Mouse (Mus musculus) liver, embryonic 14.5 days (tissue): Measurements from ENCODE around the gene Kcnc3.

Source experiments
- CTCF ChIP-seq: IDR thresholded peaks from 2 replicates; pipeline ENCODE4 v1.5.1; 2016; ENCODE audit warnings: antibody characterized with exemption, low read depth, control low read depth
- EP300 ChIP-seq: IDR thresholded peaks from 2 replicates; pipeline ENCODE4 v1.6.1; 2016; ENCODE audit warnings: antibody characterized with exemption, low read depth

DNA sequence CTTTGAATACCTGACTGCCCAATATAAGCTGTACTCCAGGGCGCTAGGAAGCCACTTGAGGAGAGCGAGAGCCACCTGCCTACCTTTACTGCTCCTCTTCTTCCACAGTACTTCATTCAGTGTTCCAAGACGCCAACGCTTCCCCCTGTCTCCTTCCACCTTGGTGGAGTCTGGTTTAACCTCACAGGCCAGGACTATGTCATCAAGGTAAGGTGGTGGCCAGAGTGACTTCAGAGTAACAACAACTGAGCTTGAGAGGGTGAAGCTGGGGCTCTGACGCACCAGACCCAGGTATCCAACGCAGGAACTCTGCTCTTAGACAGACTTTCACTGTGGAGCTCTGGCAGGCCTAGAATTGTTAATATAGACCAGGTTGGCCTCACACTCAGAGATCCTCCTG lies 4.9 kb upstream of the Kcnc3 start:
- no peak for TF ChIP-seq CTCF
- no peak for TF ChIP-seq EP300
